Mouse (Mus musculus) MEL (cell line): Measurements from ENCODE around the gene Cldn19.

Experiments
- POLR2A ChIP-seq, 2 experiments: IDR thresholded peaks; 2 replicates each; pipeline ENCODE4 v1.6.1; 2011 to 2012; ENCODE audit warnings: low read length in 2 of 2, mild to moderate bottlenecking in 2 of 2, control low read depth in 1 of 2, improper control_type of control experiment in 1 of 2, low read depth in 1 of 2, moderate library complexity in 1 of 2; ENCODE audit not compliant: control insufficient read depth in 1 of 2, insufficient read depth in 1 of 2, poor library complexity in 1 of 2
- TAL1 ChIP-seq: IDR thresholded peaks from 2 replicates; pipeline ENCODE4 v1.6.1; 2012; ENCODE audit warnings: mild to moderate bottlenecking, inconsistent platforms, low read length, moderate library complexity, mixed read lengths

DNA sequence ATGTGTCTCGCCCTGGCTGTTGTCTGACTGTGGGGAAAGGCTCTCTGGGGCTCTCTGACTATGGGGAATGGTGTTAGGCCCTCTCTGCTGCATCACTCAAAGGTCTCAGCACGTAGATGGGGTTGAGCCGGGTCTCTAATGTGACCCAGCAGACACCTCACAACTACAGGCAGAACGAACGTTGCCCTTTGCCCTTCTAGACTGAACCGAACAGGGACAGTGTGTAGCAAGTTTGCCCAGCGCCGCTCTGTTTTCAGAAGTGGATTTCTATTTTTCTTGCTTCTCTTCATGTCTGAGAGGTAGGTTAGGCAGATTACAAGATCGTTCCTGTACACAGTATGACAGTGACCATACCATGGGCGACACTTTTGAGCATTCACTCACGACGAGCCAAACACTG, 12.6 kb upstream of the Cldn19 start:
- TF ChIP-seq POLR2A (IDR thresholded peaks at IDR 0.05; ENCODE audit: control insufficient read depth in 1 of 2, insufficient read depth in 1 of 2, low read depth in 1 of 2, low read length in 2 of 2, poor library complexity in 1 of 2) (no peak), TAL1 (no peak)
